Mouse (Mus musculus) neural tube, embryonic 13.5 days (tissue): ENCODE data around the gene D430019H16Rik. TPM values are rescaled to one million over a fixed set of nuclear protein-coding genes. Genes with fewer than 3 reads are reported as not detected.

Experiments used
- ATAC-seq: fragments of 200-750 bp; cut with Nextera tagmentation; 2 replicates; pipeline ENCODE4 v1.8.0; 2017; ENCODE audit warnings: low read depth, mild to moderate bottlenecking, moderate TSS enrichment, moderate library complexity
- H3K27ac ChIP-seq: fragments of 300-500 bp; sonication (generic); replicated peaks from 2 replicates; pipeline ENCODE4 v1.5.1; 2015; ENCODE audit warnings: moderate library complexity, mild to moderate bottlenecking, inconsistent platforms
- H3K27me3 ChIP-seq: fragments of 300-500 bp; sonication (generic); 2 replicates; pipeline ENCODE4 v1.6.1; 2015; ENCODE audit warnings: mild to moderate bottlenecking, inconsistent platforms
- H3K36me3 ChIP-seq: fragments of 300-500 bp; sonication (generic); 2 replicates; pipeline ENCODE4 v1.6.1; 2015; ENCODE audit warnings: mild to moderate bottlenecking, inconsistent platforms
- H3K4me1 ChIP-seq: fragments of 300-500 bp; sonication (generic); replicated peaks from 2 replicates; pipeline ENCODE4 v1.6.1; 2015; ENCODE audit warnings: inconsistent platforms
- H3K4me2 ChIP-seq: fragments of 300-500 bp; sonication (generic); 2 replicates; pipeline ENCODE4 v1.6.1; 2015; ENCODE audit warnings: inconsistent platforms, mild to moderate bottlenecking, moderate library complexity
- H3K4me3 ChIP-seq: fragments of 300-500 bp; sonication (generic); 2 replicates; pipeline ENCODE4 v1.5.1; 2015; ENCODE audit warnings: mild to moderate bottlenecking, inconsistent platforms
- H3K9ac ChIP-seq: fragments of 300-500 bp; sonication (generic); 2 replicates; pipeline ENCODE4 v1.6.1; 2015; ENCODE audit warnings: moderate library complexity, mild to moderate bottlenecking, inconsistent platforms
- H3K9me3 ChIP-seq: fragments of 300-500 bp; sonication (generic); 2 replicates; pipeline ENCODE4 v1.6.1; 2016; ENCODE audit warnings: inconsistent platforms
- WGBS: fragments of 180-500 bp; shearing (Covaris S2); methylation state at CpG from one replicate; pipeline ENCODE4 v1.1.7; 2015; 5-methylcytosine and 5-hydroxymethylcytosine counted together
- polyA plus RNA-seq: library from polyadenylated mRNA; unstranded; fragments of >200 nt; fragmentation: Nextera tagmentation; extraction: Ambion mirVana; gene quantifications from 2 replicates; pipeline ENCODE4 v1.2.1, GENCODE M21; 2015

D430019H16Rik gene
- polyA plus RNA-seq, 1 experiment from 2014 or later = 11.8 TPM

DNA sequence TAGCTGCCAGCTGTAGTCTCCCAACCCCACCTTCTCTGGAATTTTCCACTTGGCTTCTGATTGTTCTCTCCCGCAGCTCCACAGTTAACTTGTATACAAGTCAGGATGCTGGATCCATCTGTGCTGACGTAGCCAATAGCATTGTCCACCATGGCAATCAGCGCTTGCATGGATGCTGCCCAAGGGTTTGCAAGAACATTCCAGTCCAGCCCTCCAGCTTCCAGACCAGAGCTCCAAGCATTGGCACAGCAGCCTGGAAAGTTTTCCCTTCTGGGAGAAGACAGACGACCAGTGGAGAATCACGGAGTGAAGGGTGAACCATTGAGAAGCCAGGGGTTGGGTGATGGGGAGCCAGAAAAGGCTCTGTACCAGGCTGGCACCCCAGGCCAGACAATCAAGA lies 41.1 kb downstream of the D430019H16Rik start:
- no peaks in the 10 kb centered on the region for H3K9me3 ChIP-seq
- WGBS = 84% methylated on average over 5 of the region's 5 CpGs
- H3K4me3 ChIP-seq = no peak overlapping the region
- no peak overlapping the region for H3K27ac ChIP-seq
- no peak for ATAC-seq
- H3K4me2 ChIP-seq = no peak overlapping the region
- H3K27me3 ChIP-seq = no peaks in the 10 kb centered on the region
- no peaks in the 10 kb centered on the region; the same call in 1 of the 2 replicates for H3K4me1 ChIP-seq
- no peak overlapping the region for H3K9ac ChIP-seq
- H3K36me3 ChIP-seq = peaks cover 20% of the 10 kb centered on the region

DNA sequence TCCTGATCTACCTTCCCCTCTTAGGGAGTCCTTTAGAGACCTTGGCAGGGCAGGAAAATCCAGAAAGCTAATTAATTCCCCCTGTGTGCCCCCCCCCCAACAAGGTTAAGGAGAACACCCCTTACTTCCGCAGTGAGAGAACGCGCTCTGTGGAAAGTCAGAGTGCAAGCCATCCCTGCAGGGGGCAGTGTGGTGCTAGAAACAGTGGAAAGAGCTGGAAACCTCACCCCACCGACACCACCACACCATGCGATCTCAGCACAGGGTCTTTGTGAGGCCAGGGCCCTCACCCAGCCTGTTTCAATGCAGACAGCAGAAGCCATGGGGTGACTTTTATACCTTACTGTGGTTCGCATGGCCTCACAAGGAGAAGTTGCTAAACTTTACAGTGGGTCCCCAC lies 44.2 kb downstream of the D430019H16Rik start:
- Histone ChIP-seq H3K9ac (no peak overlapping the region), H3K4me2 (no peak overlapping the region), H3K36me3 (0 out of 2 replicates have a peak, but pooled peaks cover 2% of the 10 kb centered on the region), H3K27ac (no peak overlapping the region), H3K4me3 (no peak overlapping the region), H3K9me3 (no peaks in the 10 kb centered on the region), H3K27me3 (no peaks in the 10 kb centered on the region), H3K4me1 (peaks cover 16% of the 10 kb centered on the region)
- 15% methylated on average over 6 of the region's 6 CpGs for WGBS
- ATAC-seq = peak; percentile 41

DNA sequence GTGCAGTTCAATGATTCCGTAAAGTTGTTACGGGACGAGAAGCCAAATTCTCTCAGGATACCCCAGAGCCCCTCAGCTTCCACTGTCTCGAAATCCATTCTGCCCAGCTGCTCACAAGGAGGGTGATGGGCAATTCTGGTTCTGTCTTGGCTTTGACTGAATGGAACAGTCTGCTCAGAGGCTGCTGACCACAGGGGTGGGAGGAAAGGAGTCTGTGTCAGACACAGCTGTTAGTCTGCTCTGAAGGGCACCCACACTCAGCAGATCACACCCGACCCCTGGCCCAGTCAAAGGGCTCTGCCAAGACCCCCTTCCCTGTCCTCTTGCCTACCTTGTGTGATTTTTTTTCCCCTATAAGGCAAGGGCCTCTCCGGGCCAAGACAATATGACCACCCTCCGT lies 44.8 kb downstream of the D430019H16Rik start:
- no peaks in the 10 kb centered on the region for H3K36me3 ChIP-seq
- 0 out of 2 replicates have a peak, but pooled peaks have one; percentile 7 for ATAC-seq
- H3K4me3 ChIP-seq = no peak overlapping the region
- H3K27me3 ChIP-seq = no peaks in the 10 kb centered on the region
- no peaks in the 10 kb centered on the region for H3K9me3 ChIP-seq
- WGBS = 82% methylated on average over 7 of the region's 7 CpGs
- no peak overlapping the region for H3K9ac ChIP-seq
- peaks cover 16% of the 10 kb centered on the region for H3K4me1 ChIP-seq
- no peak overlapping the region for H3K4me2 ChIP-seq
- no peak overlapping the region for H3K27ac ChIP-seq

DNA sequence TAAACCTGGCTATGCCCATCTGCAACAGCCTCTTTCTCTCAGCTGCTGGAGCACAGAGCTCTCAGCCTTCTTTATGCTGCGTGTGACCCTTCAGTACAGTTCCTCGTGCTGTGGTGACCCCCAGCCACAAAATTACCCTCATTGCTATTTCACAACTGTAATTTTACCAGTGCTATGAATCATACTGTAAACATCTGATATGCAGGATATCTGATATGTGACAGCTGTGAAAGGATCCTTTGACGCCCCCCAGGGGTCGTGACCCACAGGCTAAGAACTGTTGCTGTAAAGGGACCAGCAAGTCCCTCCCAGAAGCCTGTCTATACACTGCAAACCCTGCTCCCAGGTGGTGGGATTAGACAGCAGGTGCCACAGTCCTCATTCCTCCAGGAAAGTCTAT lies 45.2 kb downstream of the D430019H16Rik start:
- H3K27me3 ChIP-seq = no peaks in the 10 kb centered on the region
- no peak for ATAC-seq
- no peak overlapping the region for H3K27ac ChIP-seq
- H3K9me3 ChIP-seq = no peaks in the 10 kb centered on the region
- WGBS = 70% methylated on average over 4 of the region's 4 CpGs
- no peak overlapping the region for H3K9ac ChIP-seq
- peaks cover 16% of the 10 kb centered on the region for H3K4me1 ChIP-seq
- H3K4me2 ChIP-seq = no peak overlapping the region
- H3K4me3 ChIP-seq = no peak overlapping the region
- no peaks in the 10 kb centered on the region for H3K36me3 ChIP-seq

DNA sequence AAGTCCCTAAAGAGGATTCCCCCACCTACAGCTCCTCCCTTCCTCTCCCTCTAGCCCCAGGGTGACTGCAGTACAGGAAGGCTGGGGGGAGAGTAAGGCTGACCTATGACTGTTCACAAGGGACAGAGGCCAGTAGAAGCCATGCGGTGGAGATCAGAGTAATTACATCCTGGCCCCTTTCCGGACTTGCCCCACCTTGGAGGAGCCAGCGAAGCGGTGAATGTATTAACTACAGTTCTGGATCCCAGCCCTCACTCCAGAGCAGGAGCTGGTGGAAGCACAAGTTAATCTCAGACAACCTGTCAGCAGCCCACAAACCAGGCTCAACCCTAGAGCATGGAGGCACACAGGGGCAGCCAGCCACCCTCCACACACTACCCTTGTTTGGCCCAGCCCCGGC lies 47.3 kb downstream of the D430019H16Rik start:
- ATAC-seq = no peak
- Histone ChIP-seq H3K4me3 (no peak overlapping the region), H3K27ac (peak overlapping the region; percentile 38; the same call in 1 of the 2 replicates), H3K36me3 (no peaks in the 10 kb centered on the region), H3K9me3 (no peaks in the 10 kb centered on the region), H3K4me1 (peaks cover 19% of the 10 kb centered on the region), H3K27me3 (no peaks in the 10 kb centered on the region), H3K9ac (no peak overlapping the region), H3K4me2 (no peak overlapping the region)
- 60% methylated on average over 5 of the region's 5 CpGs for WGBS

DNA sequence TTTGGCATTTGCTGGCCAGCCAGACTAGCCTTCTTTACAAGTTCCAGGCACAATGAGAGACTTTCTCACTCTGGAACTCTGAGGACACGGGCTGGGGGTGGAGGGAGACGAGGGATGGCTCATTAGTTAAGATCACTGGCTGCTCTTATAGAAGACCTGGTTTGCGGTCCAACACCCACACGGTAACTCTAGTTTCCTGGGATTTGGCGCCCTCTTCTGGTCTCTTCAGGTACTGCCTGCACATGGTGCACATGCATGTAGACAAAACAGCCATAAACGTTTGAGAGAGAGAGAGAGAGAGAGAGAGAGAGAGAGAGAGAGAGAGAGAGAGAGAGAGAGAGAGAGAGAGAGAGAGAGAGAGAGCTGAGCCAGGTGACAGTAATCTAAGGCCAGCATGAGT lies 51.1 kb downstream of the D430019H16Rik start:
- no peak overlapping the region for H3K4me3 ChIP-seq
- no peak overlapping the region for H3K4me2 ChIP-seq
- H3K36me3 ChIP-seq = no peaks in the 10 kb centered on the region
- H3K9me3 ChIP-seq = no peaks in the 10 kb centered on the region
- no peak overlapping the region for H3K9ac ChIP-seq
- H3K27me3 ChIP-seq = no peaks in the 10 kb centered on the region
- peaks cover 23% of the 10 kb centered on the region for H3K4me1 ChIP-seq
- ATAC-seq = no peak
- H3K27ac ChIP-seq = no peak overlapping the region
- WGBS = 67% methylated on average over 6 of the region's 6 CpGs

DNA sequence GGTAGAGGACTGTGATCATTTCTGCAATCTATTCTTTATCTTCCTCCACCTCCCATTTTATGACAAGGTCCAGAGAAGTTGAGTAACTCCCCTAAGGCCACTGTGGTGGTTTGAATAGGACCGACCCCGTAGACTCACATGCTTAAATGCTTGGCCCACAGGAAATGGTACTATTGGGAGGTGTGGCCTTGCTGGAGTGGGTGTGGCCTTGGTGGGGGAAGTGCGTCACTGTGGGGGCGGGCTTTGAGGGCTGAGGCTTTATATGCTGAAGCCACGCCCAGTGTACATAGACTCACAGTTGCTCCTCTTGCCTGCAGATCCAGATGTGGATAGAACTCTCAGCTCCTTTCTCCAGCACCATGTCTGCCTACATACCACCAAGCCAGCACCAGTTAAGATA lies 57.5 kb downstream of the D430019H16Rik start:
- Histone ChIP-seq H3K9ac (no peak overlapping the region), H3K27ac (peak overlapping the region; percentile 23; the same call in 1 of the 2 replicates), H3K4me3 (no peak overlapping the region), H3K9me3 (no peaks in the 10 kb centered on the region), H3K4me1 (peaks cover 6% of the 10 kb centered on the region), H3K4me2 (no peak overlapping the region), H3K36me3 (no peaks in the 10 kb centered on the region), H3K27me3 (no peaks in the 10 kb centered on the region)
- no peak for ATAC-seq
- 91% methylated on average over 5 of the region's 5 CpGs for WGBS

DNA sequence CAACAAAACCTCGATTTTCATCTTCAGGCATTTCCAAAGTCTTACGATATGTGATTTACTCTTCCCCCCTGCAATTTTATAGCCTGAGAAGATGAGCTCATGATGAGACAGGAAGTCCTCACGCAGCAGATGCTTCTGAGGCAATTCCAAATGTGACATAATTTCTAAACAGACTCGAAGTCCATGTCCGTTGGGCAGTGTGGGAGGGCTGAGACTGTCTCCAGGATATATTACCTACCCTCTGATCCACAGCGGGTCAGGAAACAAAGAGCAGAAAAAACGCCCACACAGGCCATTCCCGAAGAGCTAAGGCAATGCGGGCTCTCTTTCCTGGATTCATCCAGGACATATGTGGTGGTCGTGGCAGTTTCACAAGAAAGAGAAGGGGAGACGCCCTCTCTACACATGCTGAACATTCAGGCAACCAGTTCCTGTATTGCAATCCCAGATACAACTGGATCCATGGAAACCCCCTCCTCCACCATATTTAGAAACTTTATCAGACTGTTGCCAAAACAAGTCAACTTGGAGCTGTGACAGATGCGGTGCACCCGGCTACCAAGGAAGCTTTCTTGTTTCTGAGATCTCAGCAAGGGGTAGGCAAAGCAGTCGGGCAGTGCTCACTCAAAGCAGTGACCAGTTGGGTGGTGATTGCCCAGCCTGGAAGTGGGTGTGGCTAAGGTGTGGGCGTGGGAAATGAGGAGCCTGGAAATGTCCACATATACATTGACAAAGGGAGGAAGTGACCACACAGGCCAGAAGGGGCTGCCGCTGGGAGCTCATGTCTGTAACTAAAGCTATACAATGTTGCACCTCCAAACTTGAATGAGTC lies 58.2 kb downstream of the D430019H16Rik start:
- H3K36me3 ChIP-seq = no peaks in the 10 kb centered on the region
- peak overlapping the region; percentile 59; the same call in 1 of the 2 replicates for H3K27ac ChIP-seq
- H3K4me3 ChIP-seq = no peak overlapping the region
- H3K9ac ChIP-seq = no peak overlapping the region
- ATAC-seq = no peak
- 71% methylated on average over 16 of the region's 16 CpGs for WGBS
- H3K4me2 ChIP-seq = no peak overlapping the region
- 0 out of 2 replicates have a peak, but pooled peaks cover 3% of the 10 kb centered on the region for H3K4me1 ChIP-seq
- no peaks in the 10 kb centered on the region for H3K9me3 ChIP-seq
- H3K27me3 ChIP-seq = no peaks in the 10 kb centered on the region

DNA sequence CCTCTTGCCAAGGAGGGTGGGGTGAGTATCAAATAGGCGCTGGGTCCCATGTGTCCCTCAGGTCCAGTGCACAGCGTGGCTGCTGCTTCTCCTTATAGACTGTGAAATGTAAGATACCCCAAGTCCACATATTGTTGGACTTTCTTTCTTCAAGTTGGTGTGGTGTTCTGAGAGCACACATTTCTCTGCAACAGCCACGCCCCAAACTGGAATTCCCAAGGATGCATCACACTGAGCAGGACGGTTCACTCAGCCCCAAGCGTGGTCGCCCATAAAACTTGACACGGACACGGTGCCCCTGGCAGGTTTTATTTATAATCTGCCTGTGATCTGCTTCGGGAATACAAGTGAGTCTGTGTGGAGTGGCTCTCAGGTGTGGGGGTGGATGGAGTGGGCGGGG lies 60.5 kb downstream of the D430019H16Rik start:
- no peak overlapping the region for H3K27ac ChIP-seq
- no peak for ATAC-seq
- H3K9me3 ChIP-seq = no peaks in the 10 kb centered on the region
- H3K36me3 ChIP-seq = no peaks in the 10 kb centered on the region
- H3K9ac ChIP-seq = no peak overlapping the region
- no peaks in the 10 kb centered on the region for H3K27me3 ChIP-seq
- no peak overlapping the region for H3K4me3 ChIP-seq
- 73% methylated on average over 10 of the region's 10 CpGs for WGBS
- H3K4me1 ChIP-seq = peaks cover 14% of the 10 kb centered on the region; the same call in 1 of the 2 replicates
- no peak overlapping the region for H3K4me2 ChIP-seq

DNA sequence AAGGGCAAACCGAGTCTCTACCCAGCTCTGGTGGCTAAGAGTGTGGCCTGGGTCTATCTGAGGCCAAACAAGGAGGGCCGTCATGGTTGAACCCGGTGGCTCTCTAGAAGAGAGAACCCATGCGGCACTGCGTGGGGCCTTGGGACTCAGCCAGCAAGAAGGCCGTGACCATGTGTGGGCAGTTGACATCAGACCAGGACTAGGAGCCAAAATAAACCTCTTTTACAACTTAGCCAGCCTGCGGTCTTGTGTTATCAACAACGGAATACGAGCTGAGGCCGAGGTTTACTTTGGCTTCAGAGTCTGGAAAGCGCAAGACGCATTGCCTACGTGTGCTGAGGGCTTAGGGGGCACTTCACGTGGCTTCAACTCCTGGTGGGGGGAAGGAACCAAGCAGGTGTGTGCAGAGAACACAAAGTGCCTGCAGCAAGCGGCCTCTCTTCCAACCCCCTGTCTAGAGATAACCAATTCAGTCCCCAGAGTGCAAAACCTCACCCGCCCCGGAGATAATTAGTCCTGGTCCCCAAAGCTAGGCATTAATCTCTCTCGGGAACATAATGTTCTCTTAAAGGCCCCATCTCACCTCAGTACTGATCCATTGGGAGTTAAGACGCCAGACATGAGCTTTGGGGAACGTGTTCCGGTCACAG lies 63.5 kb downstream of the D430019H16Rik start:
- Histone ChIP-seq H3K9me3 (peaks cover 3% of the 10 kb centered on the region; the same call in 1 of the 2 replicates), H3K27me3 (no peaks in the 10 kb centered on the region), H3K4me2 (no peak overlapping the region), H3K4me1 (peaks cover 16% of the 10 kb centered on the region; the same call in 1 of the 2 replicates), H3K4me3 (no peak overlapping the region), H3K9ac (no peak overlapping the region), H3K36me3 (no peaks in the 10 kb centered on the region), H3K27ac (no peak overlapping the region)
- WGBS = 69% methylated on average over 21 of the region's 21 CpGs
- ATAC-seq = no peak

DNA sequence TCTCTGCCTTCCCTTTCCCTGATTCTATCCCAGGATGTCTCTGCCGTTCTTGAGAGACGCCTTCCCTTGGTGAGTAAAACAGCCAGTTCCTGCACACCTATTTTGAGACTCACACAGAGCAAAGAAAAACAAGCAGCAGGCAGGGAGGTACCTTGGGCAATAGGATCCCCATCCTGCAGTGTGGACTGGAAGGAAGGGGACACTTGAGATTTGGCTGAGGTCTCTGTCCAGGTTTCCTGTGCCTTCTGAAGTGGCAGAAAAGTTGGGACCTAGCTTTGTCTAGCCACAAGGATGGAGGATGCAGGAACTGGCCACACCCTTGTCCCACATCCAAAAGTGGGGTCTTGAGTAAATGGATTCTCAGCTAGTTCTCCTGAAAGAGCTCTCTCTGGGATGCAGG lies 66.2 kb downstream of the D430019H16Rik start:
- ATAC-seq = no peak
- H3K4me3 ChIP-seq = no peak overlapping the region
- WGBS = 78% methylated on average over 2 of the region's 2 CpGs
- peaks cover 16% of the 10 kb centered on the region; the same call in 1 of the 2 replicates for H3K4me1 ChIP-seq
- H3K27ac ChIP-seq = no peak overlapping the region
- H3K9me3 ChIP-seq = peaks cover 3% of the 10 kb centered on the region; the same call in 1 of the 2 replicates
- H3K9ac ChIP-seq = no peak overlapping the region
- no peak overlapping the region for H3K4me2 ChIP-seq
- no peaks in the 10 kb centered on the region for H3K36me3 ChIP-seq
- no peaks in the 10 kb centered on the region for H3K27me3 ChIP-seq

DNA sequence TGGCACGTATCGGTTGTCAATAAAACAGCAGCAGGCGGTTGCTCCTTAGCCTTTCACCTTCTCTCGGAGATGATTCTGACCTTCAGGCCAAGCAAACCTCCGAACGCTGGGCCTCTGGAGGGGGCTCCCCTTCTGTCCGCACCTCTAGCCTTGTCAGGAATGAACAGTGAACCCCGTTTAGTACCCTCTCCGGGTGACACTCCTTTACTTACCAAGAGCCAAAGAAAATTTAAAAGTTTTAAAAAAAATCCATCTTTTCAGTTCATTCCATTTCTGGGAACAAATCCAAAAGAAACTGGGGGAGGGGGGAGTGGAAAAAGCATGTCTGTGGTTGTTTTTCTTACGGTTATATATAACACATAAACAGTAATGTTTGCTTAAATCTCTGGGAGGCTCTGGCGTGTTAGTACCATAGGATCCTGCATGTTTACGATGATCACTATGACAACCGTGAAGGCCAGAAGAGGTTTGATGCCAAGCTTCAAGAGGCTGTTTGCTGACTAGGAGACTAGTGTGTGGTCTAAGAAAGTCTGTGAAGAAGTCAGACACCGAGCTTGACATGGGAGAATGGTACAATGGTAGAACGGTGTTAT lies 67.6 kb downstream of the D430019H16Rik start:
- H3K4me3 ChIP-seq = no peak overlapping the region
- H3K36me3 ChIP-seq = no peaks in the 10 kb centered on the region
- H3K4me1 ChIP-seq = peaks cover 17% of the 10 kb centered on the region
- no peak overlapping the region for H3K27ac ChIP-seq
- no peak overlapping the region for H3K4me2 ChIP-seq
- ATAC-seq = no peak
- H3K9ac ChIP-seq = no peak overlapping the region
- peaks cover 3% of the 10 kb centered on the region; the same call in 1 of the 2 replicates for H3K9me3 ChIP-seq
- no peaks in the 10 kb centered on the region for H3K27me3 ChIP-seq
- 74% methylated on average over 15 of the region's 15 CpGs for WGBS
